Mouse (Mus musculus) c-Kit-positive CD71-positive TER-119-negative erythroid progenitor cells, embryonic 14.5 days (primary cell): ENCODE data around the gene St6galnac3.

ENCODE experiments used
- DNase-seq: peaks from one replicate; pipeline ENCODE4 v3.0.0-alpha.2; 2013; ENCODE audit warnings: low read depth

Gene St6galnac3

GRCm38 (mm10) chr3:153512545-153512944, 212.4 kb downstream of the St6galnac3 start:
- DNase-seq, result no peak

- no peak for DNase-seq
These were observed 213.8 kb downstream of the St6galnac3 start for GRCm38 (mm10) chr3:153511151-153511580.

GRCm38 (mm10) chr3:153510048-153510630, 214.8 kb downstream of the St6galnac3 start:
- no peak for DNase-seq

DNA sequence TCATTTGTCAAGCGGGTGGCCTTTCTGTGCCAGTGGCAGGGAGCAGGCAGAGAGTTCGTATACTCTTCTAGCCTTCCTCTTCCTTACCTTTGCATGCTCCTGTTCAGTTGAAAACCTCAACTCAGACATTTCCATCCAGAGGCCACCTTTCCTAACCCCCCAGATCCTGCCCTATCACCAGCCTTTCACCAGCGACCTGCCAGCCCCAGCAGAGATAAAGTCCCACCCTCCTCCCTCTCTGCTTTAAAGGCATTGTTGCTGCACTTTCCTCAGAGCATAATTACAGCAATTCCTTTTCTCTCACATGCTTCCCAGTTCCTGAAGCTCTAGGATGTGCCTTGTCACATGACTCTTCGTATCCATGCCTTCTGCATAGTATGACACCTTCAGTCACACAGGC, 215.3 kb downstream of the St6galnac3 start:
- no peak for DNase-seq

DNA sequence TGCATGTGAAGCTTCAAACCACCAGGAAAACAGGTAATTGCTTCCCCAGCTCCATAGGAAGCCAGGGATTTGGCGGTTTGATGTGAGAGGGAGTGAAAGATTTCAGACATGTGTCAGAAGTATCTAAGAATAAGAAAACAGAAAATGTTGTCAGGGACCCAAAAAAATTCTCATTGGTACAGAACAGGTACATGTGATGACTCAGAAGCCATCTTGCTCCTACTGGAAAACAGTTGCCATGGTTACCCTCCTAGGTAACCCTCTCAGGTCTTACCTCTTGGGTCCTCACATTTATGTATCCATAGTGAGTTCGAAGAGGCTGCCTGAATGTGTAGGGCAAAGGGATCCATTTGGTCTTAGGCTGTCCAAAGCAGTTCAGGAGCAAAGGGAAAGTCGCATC, 215.9 kb downstream of the St6galnac3 start:
- DNase-seq, result no peak

DNA sequence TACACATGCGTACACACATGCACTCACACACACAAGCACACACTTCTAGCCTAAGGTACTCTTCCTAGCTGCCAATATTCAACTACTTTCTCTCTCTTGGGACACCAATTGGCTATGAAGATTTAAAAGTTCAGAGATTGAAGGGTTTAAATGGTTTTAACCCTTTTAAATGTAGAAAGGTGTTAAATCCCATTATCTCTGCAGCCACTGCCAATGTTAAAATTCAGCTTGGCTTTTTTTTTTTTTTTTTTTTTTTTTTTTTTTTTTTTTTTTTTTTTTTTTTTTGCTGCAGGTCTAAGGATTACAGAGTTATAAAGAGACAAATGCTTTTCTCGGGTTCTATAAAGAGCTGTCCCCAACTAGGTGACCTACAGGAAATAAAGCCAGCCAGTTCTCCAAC, 216.4 kb downstream of the St6galnac3 start:
- no peak for DNase-seq

- DNase-seq, result no peak
These were observed 217.4 kb downstream of the St6galnac3 start for GRCm38 (mm10) chr3:153507599-153507998.

DNA sequence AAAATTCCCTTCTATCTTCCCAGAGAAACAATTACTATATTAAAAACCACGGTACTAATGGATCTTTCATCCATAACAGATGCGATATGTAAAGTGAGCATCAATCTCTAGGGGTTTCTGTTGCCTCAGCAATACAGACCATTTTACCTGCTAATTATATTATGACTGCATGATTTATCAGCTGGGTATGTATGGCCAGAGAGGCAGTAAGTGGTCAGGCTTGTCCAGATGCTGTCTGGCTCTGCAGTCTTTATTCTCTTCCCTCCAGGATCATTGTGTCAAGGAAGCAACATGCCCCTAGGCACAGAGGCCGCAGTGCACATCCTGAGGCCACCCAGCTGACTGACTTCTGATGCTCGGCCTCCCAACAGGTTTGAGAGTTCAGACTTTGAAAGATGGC, 222.5 kb downstream of the St6galnac3 start:
- no peak for DNase-seq

DNA sequence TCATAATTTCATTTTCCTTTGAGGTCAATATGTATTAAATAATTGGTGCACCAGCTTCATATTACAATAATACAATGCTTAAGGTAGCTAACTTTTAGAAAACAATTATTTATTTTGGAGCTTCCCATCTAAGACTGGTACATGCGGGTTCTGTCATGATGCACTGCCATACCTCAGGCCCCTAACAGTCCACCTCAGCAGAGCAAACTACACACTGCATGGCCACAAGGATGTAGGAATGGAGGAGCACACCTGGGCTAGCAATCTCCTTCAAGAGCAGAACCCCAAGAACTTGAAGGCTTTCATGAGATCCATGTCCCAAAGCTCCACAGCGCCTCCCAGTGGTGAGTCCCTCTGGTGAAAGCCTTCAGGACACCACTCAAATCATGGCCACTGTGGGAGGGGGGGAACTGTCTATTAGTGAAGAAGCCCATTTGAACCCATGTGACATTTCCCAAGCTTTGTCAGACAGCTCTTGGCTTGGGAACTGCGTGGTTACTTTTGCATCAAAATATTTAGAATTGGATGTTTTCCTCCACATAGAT, 223.6 kb downstream of the St6galnac3 start:
- peak; percentile 53 for DNase-seq

GRCm38 (mm10) chr3:153492986-153493385, 232.0 kb downstream of the St6galnac3 start:
- DNase-seq, result no peak

DNA sequence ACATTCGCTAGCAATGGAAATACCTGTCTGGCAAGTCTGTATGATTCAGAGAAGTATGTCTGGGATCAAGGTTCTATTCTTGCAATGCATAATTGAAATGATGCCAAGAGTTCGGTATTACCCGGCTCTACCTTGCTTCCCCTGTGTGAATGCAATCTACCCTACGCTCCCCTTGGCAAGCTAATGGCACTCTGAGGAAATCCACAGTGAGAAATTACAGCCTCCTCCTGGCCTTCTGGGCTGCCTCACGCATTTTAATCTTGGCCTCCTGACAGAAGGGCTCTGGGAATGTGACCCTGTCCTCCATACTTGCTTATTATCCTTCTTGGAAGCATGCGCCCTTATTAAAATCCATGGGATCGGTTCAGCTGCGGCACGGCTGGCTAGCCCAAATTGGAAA, 235.3 kb downstream of the St6galnac3 start:
- no peak for DNase-seq

DNA sequence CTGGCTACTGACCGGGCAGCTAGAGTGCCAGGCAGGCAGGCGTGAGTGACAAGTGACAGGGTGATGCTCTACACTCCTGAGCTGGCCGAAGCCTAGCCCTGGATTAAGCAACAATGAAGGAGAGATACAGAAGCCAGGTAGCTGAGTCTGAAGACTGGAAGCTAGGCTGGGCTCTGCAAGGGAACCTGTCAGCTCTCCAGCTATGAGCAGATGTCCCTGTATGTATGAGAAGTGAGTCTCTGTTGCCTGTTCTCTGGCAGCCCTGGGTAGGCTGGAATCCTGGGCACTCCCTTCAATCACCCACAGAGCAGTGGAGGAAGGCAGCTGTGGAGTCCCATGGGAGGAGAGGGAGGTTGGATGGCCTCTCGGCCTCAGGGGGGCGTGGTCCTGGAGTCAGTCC, 236.0 kb downstream of the St6galnac3 start:
- DNase-seq, result no peak

DNA sequence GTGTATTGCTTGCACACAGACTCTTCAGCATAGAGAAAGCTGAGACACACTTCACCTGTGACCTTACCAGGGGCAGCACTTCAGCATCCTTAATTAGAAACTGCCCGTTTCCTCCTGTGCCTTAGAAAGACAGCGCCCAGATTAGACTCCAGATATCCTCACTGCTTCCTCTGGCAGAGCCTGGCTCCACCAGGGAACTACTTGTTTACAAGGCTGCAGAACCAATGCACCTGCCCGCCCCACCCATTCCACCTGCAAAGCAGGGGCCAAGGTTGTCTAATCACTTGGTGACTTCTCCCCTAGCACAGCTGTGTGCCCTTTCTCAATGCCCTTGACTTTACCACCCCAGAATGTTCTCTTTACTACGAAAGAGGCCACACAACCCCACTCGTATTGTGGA, 239.8 kb downstream of the St6galnac3 start:
- no peak for DNase-seq

- no peak for DNase-seq
These were observed 240.3 kb downstream of the St6galnac3 start for GRCm38 (mm10) chr3:153484701-153485100.

- DNase-seq, result no peak
These were observed 241.3 kb downstream of the St6galnac3 start for GRCm38 (mm10) chr3:153483691-153484090.

- no peak for DNase-seq
These were observed 242.9 kb downstream of the St6galnac3 start for GRCm38 (mm10) chr3:153482098-153482497.

GRCm38 (mm10) chr3:153481012-153481411, 244.0 kb downstream of the St6galnac3 start:
- peak; percentile 14 for DNase-seq

GRCm38 (mm10) chr3:153480636-153481006, 244.4 kb downstream of the St6galnac3 start:
- DNase-seq, result no peak

DNA sequence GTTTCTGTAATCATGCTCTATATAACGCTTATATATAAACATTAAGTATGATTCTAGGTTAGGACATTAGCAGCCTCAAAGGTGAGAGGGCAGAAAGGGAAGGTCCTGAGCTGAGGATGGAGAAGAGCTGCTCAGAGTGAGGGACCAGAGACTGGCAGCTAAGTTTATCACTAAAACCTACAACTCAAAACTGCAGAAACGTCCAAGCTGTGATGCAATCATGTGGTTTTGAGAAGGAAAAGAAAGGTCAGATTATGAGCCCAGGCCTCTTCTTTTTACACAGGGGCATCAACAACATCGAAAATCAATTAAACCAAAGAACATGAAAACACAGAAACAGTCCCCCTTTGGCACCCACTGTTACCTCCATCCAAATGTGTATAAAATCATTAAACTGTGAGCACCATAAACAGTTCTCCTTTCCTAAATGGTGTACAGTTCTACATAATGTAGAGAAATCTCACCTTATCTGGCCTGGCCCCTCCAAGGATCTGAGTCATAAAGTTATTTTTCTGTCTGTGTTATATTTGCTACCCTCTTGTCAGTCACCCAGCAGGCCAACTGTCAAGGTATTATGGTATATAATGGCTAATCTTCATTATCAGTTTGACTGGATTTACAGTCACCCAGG, 244.9 kb downstream of the St6galnac3 start:
- no peak for DNase-seq

DNA sequence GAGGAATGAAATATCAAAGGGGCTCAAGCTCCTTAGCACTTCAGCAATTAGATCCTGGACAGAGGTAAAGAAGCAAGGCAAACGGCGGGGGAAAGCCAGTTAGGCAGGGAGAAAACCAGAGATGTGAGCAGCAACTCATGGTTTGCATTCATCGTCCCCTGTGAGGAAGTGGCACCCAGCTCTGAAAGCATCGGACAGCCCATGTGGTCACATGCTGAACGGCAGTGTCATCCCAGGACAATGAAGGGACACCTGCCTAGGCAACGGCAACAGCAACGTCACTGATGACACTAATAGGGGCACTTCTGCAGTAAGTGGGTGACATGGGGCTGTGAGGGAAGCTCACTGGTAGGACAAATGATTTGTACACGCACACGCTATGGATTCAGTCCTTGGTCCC, 249.1 kb downstream of the St6galnac3 start:
- no peak for DNase-seq

DNA sequence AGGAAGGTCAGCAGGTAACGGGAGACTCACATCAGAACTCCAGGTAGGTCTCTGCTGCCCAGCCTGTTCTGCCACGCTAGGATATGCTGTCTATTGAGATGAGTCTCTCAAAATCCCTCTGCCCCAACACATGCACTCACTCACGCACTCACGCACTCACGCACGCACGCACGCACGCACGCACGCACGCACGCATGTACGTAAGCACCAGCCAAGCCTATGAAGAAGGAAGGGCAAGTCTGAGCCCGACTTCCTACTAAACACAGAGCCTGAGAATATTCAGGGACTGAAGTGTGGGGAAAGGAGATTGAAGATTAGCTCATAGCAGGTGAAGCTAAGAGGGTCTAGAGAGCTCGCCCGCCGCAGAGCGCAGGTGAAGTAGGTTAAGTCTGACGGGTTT, 249.5 kb downstream of the St6galnac3 start:
- DNase-seq, result no peak

DNA sequence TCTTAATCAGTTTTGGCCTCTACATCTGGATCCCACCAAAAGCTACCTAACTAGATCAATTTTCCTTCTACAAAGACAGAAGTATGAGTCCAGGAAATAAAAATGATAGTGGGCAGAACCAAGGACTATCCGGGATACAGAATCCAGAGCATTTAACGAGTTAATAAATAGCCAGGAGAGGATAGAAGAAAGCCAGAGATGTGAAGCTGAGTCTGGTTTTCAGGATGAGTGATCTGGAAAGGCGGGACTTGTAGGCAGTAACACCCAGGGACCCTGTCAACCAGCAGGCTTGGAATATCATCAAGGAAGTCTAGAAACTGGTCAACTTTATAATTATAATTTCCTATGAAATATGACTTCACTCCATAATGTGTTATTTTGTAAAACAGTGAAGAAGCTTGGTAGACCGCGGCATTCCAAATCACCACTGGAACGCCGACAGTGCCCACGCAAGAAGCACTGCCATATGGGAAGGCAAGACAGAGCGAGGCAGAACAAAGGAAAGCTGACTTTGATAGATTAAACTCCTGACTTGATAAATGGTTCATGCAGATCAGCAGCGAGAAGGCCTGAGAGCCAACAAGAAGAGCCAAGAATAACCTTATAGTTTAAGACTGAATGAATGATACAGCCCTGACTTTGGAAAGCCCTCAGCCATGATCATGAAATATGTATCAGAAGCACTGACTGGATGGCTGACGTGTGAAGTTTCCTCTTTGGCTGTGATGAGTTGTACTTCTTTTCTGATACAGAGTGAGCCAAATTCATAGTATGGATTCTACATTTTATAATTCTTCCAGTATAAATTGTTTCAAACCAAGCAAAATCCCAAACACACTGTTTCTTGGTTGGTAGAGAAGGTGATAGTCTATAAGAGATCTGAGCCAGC, 252.1 kb downstream of the St6galnac3 start:
- no peak for DNase-seq

GRCm38 (mm10) chr3:153463849-153464248, 261.1 kb downstream of the St6galnac3 start:
- DNase-seq, result no peak
